Mouse (Mus musculus) spleen, adult 2 months (tissue): Measurements from ENCODE around the gene Klf1.

Experiments used
- CTCF ChIP-seq: fragments of 200-500 bp; IDR thresholded peaks from 2 replicates; pipeline ENCODE4 v1.5.1; 2011; ENCODE audit warnings: mild to moderate bottlenecking, inconsistent platforms; ENCODE audit not compliant: insufficient read depth, insufficient read length, insufficient replicate concordance; ENCODE audit errors: extremely low read depth
- POLR2A ChIP-seq: fragments of 200-500 bp; IDR thresholded peaks from 2 replicates; pipeline ENCODE4 v1.6.1; 2011; ENCODE audit warnings: low read depth, low read length, inconsistent platforms

GRCm38 (mm10) chr8:84909162-84909767 lies 7.5 kb downstream of the Klf1 start:
- TF ChIP-seq POLR2A (no peak), CTCF (no peak)
